Mouse (Mus musculus): ENCODE results near the gene Tmem51.

GRCm38 (mm10) chr4:142077572-142078271 is 6.4 kb downstream of the Tmem51 start:
- TF ChIP-seq CTCF (IDR thresholded peaks at IDR 0.05 in 2 of 3, conservative IDR thresholded peaks at IDR 0.05 in 1 of 3; ENCODE audit: control insufficient read depth in 1 of 3, insufficient read depth in 1 of 3, low read depth in 2 of 3, low read length in 3 of 3, poor library complexity in 1 of 3, severe bottlenecking in 1 of 3): no peak
- no peak for TF ChIP-seq POLR2A (IDR thresholded peaks at IDR 0.05; ENCODE audit: control insufficient read depth in 1 of 2, insufficient read depth in 1 of 2, low read depth in 1 of 2, low read length in 2 of 2, poor library complexity in 1 of 2)
- no peak for TF ChIP-seq MAFK (IDR thresholded peaks at IDR 0.05; ENCODE audit: borderline replicate concordance, low read depth, low read length)
- no peak for TF ChIP-seq ZC3H11A (IDR thresholded peaks at IDR 0.05; ENCODE audit: low read depth, low read length)
- TF ChIP-seq KAT2A (conservative IDR thresholded peaks at IDR 0.05; ENCODE audit: low read depth, low read length): no peak
- TF ChIP-seq NELFE (IDR thresholded peaks at IDR 0.05; ENCODE audit: low read depth, low read length): no peak
- TF ChIP-seq SIN3A (IDR thresholded peaks at IDR 0.05; ENCODE audit: low read length): no peak

Data from MEL (cell line).